Mouse (Mus musculus) heart, embryonic 12.5 days (tissue): ENCODE results near the gene Hsd17b11. TPM values are rescaled to one million over a fixed set of nuclear protein-coding genes. Genes with fewer than 3 reads are reported as not detected.

ENCODE experiments used
- ATAC-seq: fragments of 200-750 bp; cut with Nextera tagmentation; 2 replicates; pipeline ENCODE4 v1.8.0; 2017; ENCODE audit warnings: moderate TSS enrichment, moderate library complexity; ENCODE audit not compliant: insufficient number of reproducible peaks, low FRiP score
- H3K27ac ChIP-seq: fragments of 300-500 bp; sonication (generic); 2 replicates; pipeline ENCODE4 v1.5.1; 2016; ENCODE audit warnings: mild to moderate bottlenecking, moderate library complexity; ENCODE audit not compliant: poor library complexity, severe bottlenecking
- H3K27me3 ChIP-seq: fragments of 300-500 bp; sonication (generic); replicated peaks from 2 replicates; pipeline ENCODE4 v1.6.1; 2016; ENCODE audit warnings: mild to moderate bottlenecking, moderate library complexity
- H3K36me3 ChIP-seq: fragments of 300-500 bp; sonication (generic); 2 replicates; pipeline ENCODE4 v1.6.1; 2016; ENCODE audit warnings: mild to moderate bottlenecking, moderate library complexity
- H3K4me1 ChIP-seq: fragments of 300-500 bp; sonication (generic); replicated peaks from 2 replicates; pipeline ENCODE4 v1.6.1; 2016; ENCODE audit warnings: mild to moderate bottlenecking
- H3K4me2 ChIP-seq: fragments of 300-500 bp; sonication (generic); 2 replicates; pipeline ENCODE4 v1.6.1; 2016; ENCODE audit warnings: mild to moderate bottlenecking, moderate library complexity
- H3K4me3 ChIP-seq: fragments of 300-500 bp; sonication (generic); 2 replicates; pipeline ENCODE4 v1.5.1; 2016; ENCODE audit warnings: mild to moderate bottlenecking
- H3K9ac ChIP-seq: fragments of 300-500 bp; sonication (generic); 2 replicates; pipeline ENCODE4 v1.6.1; 2016; ENCODE audit warnings: mild to moderate bottlenecking, moderate library complexity
- H3K9me3 ChIP-seq: fragments of 300-500 bp; sonication (generic); replicated peaks from 2 replicates; pipeline ENCODE4 v1.6.1; 2016; ENCODE audit warnings: mild to moderate bottlenecking, moderate library complexity
- WGBS: fragments of 180-500 bp; shearing (Covaris S2); methylation state at CpG from one replicate; pipeline ENCODE4 v1.1.7; 2016; 5-methylcytosine and 5-hydroxymethylcytosine counted together
- polyA plus RNA-seq: library from polyadenylated mRNA; unstranded; fragments of >200 nt; fragmentation: Nextera tagmentation; extraction: Ambion mirVana; gene quantifications from 2 replicates; pipeline ENCODE4 v1.2.1, GENCODE M21; 2016

The Hsd17b11 gene
- 3.9 and 4.3 TPM in 2 replicates for polyA plus RNA-seq

GRCm38 (mm10) chr5:104021597-104022378, at the start of gene Hsd17b11:
Gene Hsd17b11, minus strand, starts transcription at chr5:104021919.
- H3K9ac ChIP-seq: peak within 1 kb of the TSS; percentile 80
- H3K36me3 ChIP-seq: peaks cover 15% of the 10 kb centered on the region
- H3K27ac ChIP-seq: peak within 1 kb of the TSS; percentile 81
- H3K4me2 ChIP-seq: peak within 1 kb of the TSS; percentile 66
- H3K4me1 ChIP-seq: peaks cover 38% of the 10 kb centered on the region
- no peaks in the 10 kb centered on the region for H3K9me3 ChIP-seq
- WGBS: 2% methylated on average over 31 of the region's 31 CpGs
- H3K27me3 ChIP-seq: no peaks in the 10 kb centered on the region
- peak; percentile 87 for ATAC-seq
- peak within 1 kb of the TSS; percentile 65 for H3K4me3 ChIP-seq

GRCm38 (mm10) chr5:104071048-104071447, 49.3 kb upstream of the Hsd17b11 start:
- Histone ChIP-seq H3K4me3 (no peak overlapping the region), H3K4me1 (peaks cover 10% of the 10 kb centered on the region), H3K27me3 (0 out of 2 replicates have a peak, but pooled peaks cover 5% of the 10 kb centered on the region), H3K36me3 (no peaks in the 10 kb centered on the region), H3K9ac (no peak overlapping the region), H3K4me2 (no peak overlapping the region), H3K9me3 (no peaks in the 10 kb centered on the region), H3K27ac (no peak overlapping the region)
- ATAC-seq: no peak
- 66% methylated on average over 4 of the region's 4 CpGs for WGBS

- no peak overlapping the region for H3K4me2 ChIP-seq
- no peak overlapping the region for H3K27ac ChIP-seq
- peaks cover 7% of the 10 kb centered on the region for H3K4me1 ChIP-seq
- no peaks in the 10 kb centered on the region for H3K27me3 ChIP-seq
- H3K9me3 ChIP-seq: no peaks in the 10 kb centered on the region
- H3K4me3 ChIP-seq: no peak overlapping the region
- H3K36me3 ChIP-seq: peaks cover 10% of the 10 kb centered on the region
- WGBS: 89% methylated on average over 7 of the region's 7 CpGs
- no peak overlapping the region for H3K9ac ChIP-seq
- no peak for ATAC-seq
Observed at GRCm38 (mm10) chr5:104068751-104069150, 47.0 kb upstream of the Hsd17b11 start.

- no peak for ATAC-seq
- no peak overlapping the region for H3K27ac ChIP-seq
- H3K4me2 ChIP-seq: no peak overlapping the region
- 87% methylated on average over 11 of the region's 11 CpGs for WGBS
- H3K9ac ChIP-seq: no peak overlapping the region
- H3K4me1 ChIP-seq: no peaks in the 10 kb centered on the region
- H3K27me3 ChIP-seq: no peaks in the 10 kb centered on the region
- no peak overlapping the region for H3K4me3 ChIP-seq
- H3K36me3 ChIP-seq: peaks cover 63% of the 10 kb centered on the region
- H3K9me3 ChIP-seq: no peaks in the 10 kb centered on the region
Observed at GRCm38 (mm10) chr5:104062773-104063551, 41.2 kb upstream of the Hsd17b11 start.

DNA sequence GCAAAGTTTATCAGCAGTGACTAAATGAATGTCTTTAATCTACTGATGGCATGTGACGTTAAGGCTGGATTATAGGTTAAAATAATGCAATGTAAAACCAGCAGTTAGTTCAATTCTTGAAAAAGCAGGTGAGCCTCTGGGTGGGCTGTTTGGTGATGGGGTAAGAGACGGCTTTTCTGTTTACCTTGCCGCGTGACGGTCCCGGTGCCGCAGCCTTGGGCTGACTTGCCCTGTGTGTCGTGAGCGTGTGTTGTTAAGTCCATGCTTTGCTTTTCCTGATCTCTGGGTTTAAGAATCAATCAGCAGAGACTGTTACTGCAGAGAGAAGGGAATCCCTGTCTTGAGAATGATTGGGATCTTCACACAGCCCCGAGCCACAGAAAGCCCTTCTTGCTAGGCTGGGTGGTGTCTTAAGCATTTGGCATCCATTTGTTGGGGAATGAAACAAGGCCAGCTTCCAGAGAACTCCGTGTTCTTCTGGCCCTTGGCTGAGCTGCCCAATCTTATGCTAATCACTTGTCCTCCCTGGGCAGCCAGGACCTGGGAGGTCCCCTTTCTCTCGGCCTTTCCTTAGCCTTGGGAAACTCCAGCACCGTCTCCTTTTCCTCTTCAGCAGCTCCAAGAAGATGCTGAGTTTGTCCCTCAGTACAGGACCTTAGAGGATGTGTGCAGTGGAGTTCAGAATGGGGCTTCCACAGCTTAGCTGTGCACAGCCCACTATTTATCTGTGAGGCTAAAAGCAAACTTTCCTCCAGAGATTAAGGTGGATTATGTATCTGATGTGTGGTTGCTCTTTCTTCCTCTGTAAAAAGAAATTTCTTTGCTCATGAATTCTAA, 40.4 kb upstream of the Hsd17b11 start:
- no peak overlapping the region for H3K27ac ChIP-seq
- no peak for ATAC-seq
- no peak overlapping the region for H3K4me3 ChIP-seq
- 84% methylated on average over 13 of the region's 13 CpGs for WGBS
- peaks cover 63% of the 10 kb centered on the region for H3K36me3 ChIP-seq
- H3K9ac ChIP-seq: no peak overlapping the region
- H3K9me3 ChIP-seq: no peaks in the 10 kb centered on the region
- no peaks in the 10 kb centered on the region for H3K4me1 ChIP-seq
- no peak overlapping the region for H3K4me2 ChIP-seq
- H3K27me3 ChIP-seq: no peaks in the 10 kb centered on the region

DNA sequence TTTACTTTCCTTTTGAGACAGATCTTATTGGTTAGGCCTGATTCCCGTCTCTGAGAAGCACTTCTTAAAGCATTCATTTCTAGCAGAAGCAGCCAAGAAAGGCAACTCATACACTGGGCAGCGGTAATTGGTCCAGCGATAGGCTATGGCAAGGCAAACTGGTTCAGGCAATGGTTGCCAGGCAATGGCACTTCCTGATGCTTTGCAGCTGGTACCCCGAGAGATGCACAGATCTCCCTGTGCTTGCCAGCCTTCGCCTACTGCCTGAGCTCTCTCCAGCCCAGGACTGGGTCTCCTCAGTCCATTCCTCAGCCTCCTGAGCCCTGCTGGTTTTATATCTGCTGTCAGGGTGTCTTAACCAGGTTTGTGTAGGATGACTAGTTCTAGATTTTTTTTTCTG, 38.7 kb upstream of the Hsd17b11 start:
- H3K9ac ChIP-seq: no peak overlapping the region
- ATAC-seq: no peak
- no peaks in the 10 kb centered on the region for H3K9me3 ChIP-seq
- WGBS: 88% methylated on average over 5 of the region's 5 CpGs
- H3K4me2 ChIP-seq: no peak overlapping the region
- H3K27me3 ChIP-seq: no peaks in the 10 kb centered on the region
- H3K4me1 ChIP-seq: no peaks in the 10 kb centered on the region
- H3K4me3 ChIP-seq: no peak overlapping the region
- H3K36me3 ChIP-seq: peaks cover 71% of the 10 kb centered on the region
- no peak overlapping the region for H3K27ac ChIP-seq

DNA sequence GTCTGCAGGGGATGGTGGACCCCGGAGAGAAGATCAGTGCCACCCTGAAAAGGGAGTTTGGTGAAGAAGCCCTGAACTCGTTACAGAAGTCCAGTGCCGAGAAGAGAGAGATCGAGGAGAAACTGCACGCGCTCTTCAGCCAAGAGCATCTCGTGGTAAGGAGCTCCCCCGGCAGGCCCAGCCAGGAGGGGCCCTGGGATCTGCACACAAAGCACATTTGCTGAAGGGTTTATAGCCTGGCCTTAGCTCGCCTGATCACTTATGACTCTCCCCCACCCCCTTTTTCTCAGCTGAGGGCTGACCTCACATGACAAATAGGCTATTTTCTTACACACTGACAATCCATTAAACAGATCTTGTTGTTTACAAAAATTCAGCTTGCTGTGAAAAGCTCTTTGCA, 37.9 kb upstream of the Hsd17b11 start:
- no peak overlapping the region for H3K4me3 ChIP-seq
- H3K36me3 ChIP-seq: peaks cover 70% of the 10 kb centered on the region
- no peak overlapping the region for H3K4me2 ChIP-seq
- WGBS: 90% methylated on average over 9 of the region's 9 CpGs
- H3K9me3 ChIP-seq: no peaks in the 10 kb centered on the region
- no peaks in the 10 kb centered on the region for H3K4me1 ChIP-seq
- H3K27ac ChIP-seq: no peak overlapping the region
- H3K9ac ChIP-seq: no peak overlapping the region
- no peak for ATAC-seq
- H3K27me3 ChIP-seq: no peaks in the 10 kb centered on the region

GRCm38 (mm10) chr5:104058021-104058420, 36.3 kb upstream of the Hsd17b11 start:
- H3K9me3 ChIP-seq: no peaks in the 10 kb centered on the region
- no peak overlapping the region for H3K9ac ChIP-seq
- 65% methylated on average over 15 of the region's 15 CpGs for WGBS
- peaks cover 61% of the 10 kb centered on the region for H3K36me3 ChIP-seq
- H3K4me2 ChIP-seq: no peak overlapping the region
- H3K4me3 ChIP-seq: no peak overlapping the region
- no peaks in the 10 kb centered on the region for H3K4me1 ChIP-seq
- H3K27ac ChIP-seq: no peak overlapping the region
- no peaks in the 10 kb centered on the region for H3K27me3 ChIP-seq
- no peak for ATAC-seq

GRCm38 (mm10) chr5:104056295-104056694, 34.6 kb upstream of the Hsd17b11 start:
- ATAC-seq: no peak
- Histone ChIP-seq H3K4me1 (no peaks in the 10 kb centered on the region), H3K9me3 (no peaks in the 10 kb centered on the region), H3K27me3 (no peaks in the 10 kb centered on the region), H3K4me2 (no peak overlapping the region), H3K9ac (no peak overlapping the region), H3K27ac (no peak overlapping the region), H3K36me3 (peaks cover 58% of the 10 kb centered on the region), H3K4me3 (no peak overlapping the region)
- whole genome bisulfite sequencing: 91% methylated on average over 7 of the region's 7 CpGs

DNA sequence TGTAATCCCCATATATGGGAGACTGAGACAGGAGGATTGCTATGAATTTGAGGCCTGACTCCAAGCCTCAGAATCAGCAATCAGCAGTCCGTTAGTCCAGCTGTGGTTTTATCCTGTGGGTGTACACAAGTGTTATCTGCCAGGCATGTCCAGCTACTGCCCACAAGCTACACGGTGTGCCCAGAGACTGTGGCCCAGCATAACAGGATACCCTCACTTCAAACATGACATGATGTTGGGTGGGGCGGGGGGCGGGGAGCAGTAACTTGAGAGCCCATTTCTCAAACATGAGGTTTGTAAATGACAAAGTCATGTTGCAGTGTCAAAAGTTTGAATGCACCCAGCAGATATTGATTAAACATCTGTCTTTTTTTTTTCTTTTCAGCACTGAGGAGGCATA, 34.1 kb upstream of the Hsd17b11 start:
- H3K9me3 ChIP-seq: no peaks in the 10 kb centered on the region
- 80% methylated on average over 4 of the region's 4 CpGs for WGBS
- H3K4me2 ChIP-seq: no peak overlapping the region
- no peak overlapping the region for H3K4me3 ChIP-seq
- H3K9ac ChIP-seq: no peak overlapping the region
- no peak for ATAC-seq
- peaks cover 58% of the 10 kb centered on the region for H3K36me3 ChIP-seq
- H3K27me3 ChIP-seq: no peaks in the 10 kb centered on the region
- H3K27ac ChIP-seq: no peak overlapping the region
- H3K4me1 ChIP-seq: no peaks in the 10 kb centered on the region

- Histone ChIP-seq H3K27ac (no peak overlapping the region), H3K9me3 (no peaks in the 10 kb centered on the region), H3K36me3 (peaks cover 53% of the 10 kb centered on the region), H3K27me3 (no peaks in the 10 kb centered on the region), H3K4me3 (no peak overlapping the region), H3K9ac (no peak overlapping the region), H3K4me2 (no peak overlapping the region), H3K4me1 (no peaks in the 10 kb centered on the region)
- 84% methylated on average over 4 of the region's 4 CpGs for WGBS
- no peak for ATAC-seq
Observed at GRCm38 (mm10) chr5:104054938-104055337, 33.2 kb upstream of the Hsd17b11 start.
